Mouse (Mus musculus): Measurements from ENCODE around the gene Slit3.

Gene Slit3

GRCm38 (mm10) chr11:35351376-35351775 lies 230.4 kb downstream of the Slit3 start:
- no peak for DNase-seq (ENCODE audit: low spot score)

- no peak for DNase-seq (ENCODE audit: low spot score)
Observed at GRCm38 (mm10) chr11:35355811-35356210, 234.8 kb downstream of the Slit3 start.

GRCm38 (mm10) chr11:35361071-35361470 lies 240.0 kb downstream of the Slit3 start:
- no peak for DNase-seq (ENCODE audit: low spot score)

- DNase-seq (ENCODE audit: low spot score) = no peak
Observed at GRCm38 (mm10) chr11:35362975-35363374, 242.0 kb downstream of the Slit3 start.

- DNase-seq (ENCODE audit: low spot score) = no peak
Observed at GRCm38 (mm10) chr11:35364469-35364868, 243.4 kb downstream of the Slit3 start.

GRCm38 (mm10) chr11:35365510-35365931 lies 244.5 kb downstream of the Slit3 start:
- no peak for DNase-seq (ENCODE audit: low spot score)

GRCm38 (mm10) chr11:35366611-35367010 lies 245.6 kb downstream of the Slit3 start:
- peak; percentile 49 for DNase-seq (ENCODE audit: low spot score)

- DNase-seq (ENCODE audit: low spot score) = no peak
Observed at GRCm38 (mm10) chr11:35367248-35367647, 246.2 kb downstream of the Slit3 start.

- no peak for DNase-seq (ENCODE audit: low spot score)
Observed at GRCm38 (mm10) chr11:35369964-35370363, 248.9 kb downstream of the Slit3 start.

- no peak for DNase-seq (ENCODE audit: low spot score)
Observed at GRCm38 (mm10) chr11:35370705-35371104, 249.7 kb downstream of the Slit3 start.

GRCm38 (mm10) chr11:35372410-35372809 lies 251.4 kb downstream of the Slit3 start:
- no peak for DNase-seq (ENCODE audit: low spot score)

GRCm38 (mm10) chr11:35375072-35375471 lies 254.0 kb downstream of the Slit3 start:
- DNase-seq (ENCODE audit: low spot score) = no peak

- no peak for DNase-seq (ENCODE audit: low spot score)
Observed at GRCm38 (mm10) chr11:35378802-35379201, 257.8 kb downstream of the Slit3 start.

GRCm38 (mm10) chr11:35379407-35379806 lies 258.4 kb downstream of the Slit3 start:
- DNase-seq (ENCODE audit: low spot score) = no peak

- DNase-seq (ENCODE audit: low spot score) = no peak
Observed at GRCm38 (mm10) chr11:35380766-35381165, 259.7 kb downstream of the Slit3 start.

- no peak for DNase-seq (ENCODE audit: low spot score)
Observed at GRCm38 (mm10) chr11:35385444-35385843, 264.4 kb downstream of the Slit3 start.

- no peak for DNase-seq (ENCODE audit: low spot score)
Observed at GRCm38 (mm10) chr11:35387826-35388225, 266.8 kb downstream of the Slit3 start.

- no peak for DNase-seq (ENCODE audit: low spot score)
Observed at GRCm38 (mm10) chr11:35388471-35388870, 267.4 kb downstream of the Slit3 start.

- no peak for DNase-seq (ENCODE audit: low spot score)
Observed at GRCm38 (mm10) chr11:35389341-35389740, 268.3 kb downstream of the Slit3 start.

GRCm38 (mm10) chr11:35389780-35390435 lies 268.9 kb downstream of the Slit3 start:
- no peak for DNase-seq (ENCODE audit: low spot score)

GRCm38 (mm10) chr11:35393815-35394214 lies 272.8 kb downstream of the Slit3 start:
- DNase-seq (ENCODE audit: low spot score) = no peak

GRCm38 (mm10) chr11:35395376-35395775 lies 274.4 kb downstream of the Slit3 start:
- DNase-seq (ENCODE audit: low spot score) = peak; percentile 23

GRCm38 (mm10) chr11:35398353-35398752 lies 277.3 kb downstream of the Slit3 start:
- no peak for DNase-seq (ENCODE audit: low spot score)

- DNase-seq (ENCODE audit: low spot score) = no peak
Observed at GRCm38 (mm10) chr11:35403516-35403915, 282.5 kb downstream of the Slit3 start.

Data from testis, postnatal 14 days (tissue).